Mouse (Mus musculus) ES-Bruce4 (cell line): ENCODE measurements around the gene Nat8f1. TPM values are rescaled to one million over a fixed set of nuclear protein-coding genes. Genes with fewer than 3 reads are reported as not detected.
"Not testable (repeated sequence)": the region's sequence is repeated elsewhere in the genome, so short reads cannot be mapped to it uniquely, and the experiment has no call there.

Experiments
- H3K27ac ChIP-seq: 2 replicates; pipeline ENCODE4 v1.5.1; 2012; ENCODE audit warnings: low read length, inconsistent platforms; ENCODE audit not compliant: insufficient read depth
- H3K27me3 ChIP-seq: 2 replicates; pipeline ENCODE4 v1.6.1; 2012; ENCODE audit warnings: mild to moderate bottlenecking, low read length, inconsistent platforms; ENCODE audit not compliant: control insufficient read depth, poor library complexity, insufficient read depth, severe bottlenecking
- H3K36me3 ChIP-seq: 2 replicates; pipeline ENCODE4 v1.6.1; 2012; ENCODE audit warnings: inconsistent platforms, mild to moderate bottlenecking, low read length, moderate library complexity; ENCODE audit not compliant: control insufficient read depth, poor library complexity, insufficient read depth, severe bottlenecking
- H3K4me1 ChIP-seq: one replicate; pipeline ENCODE4 v1.8.1; 2011; ENCODE audit warnings: low read length; ENCODE audit not compliant: control insufficient read depth, insufficient read depth
- H3K4me3 ChIP-seq: 2 replicates; pipeline ENCODE4 v1.5.1; 2011; ENCODE audit warnings: low read depth, mild to moderate bottlenecking, low read length
- H3K9ac ChIP-seq: 2 replicates; pipeline ENCODE4 v1.6.1; 2012; ENCODE audit warnings: low read depth, mild to moderate bottlenecking, inconsistent platforms; ENCODE audit not compliant: poor library complexity, severe bottlenecking
- H3K9me3 ChIP-seq: replicated peaks from 2 replicates; pipeline ENCODE4 v1.6.1; 2012; ENCODE audit warnings: mild to moderate bottlenecking, low read length, inconsistent platforms; ENCODE audit not compliant: control insufficient read depth, poor library complexity, insufficient read depth, severe bottlenecking
- CTCF ChIP-seq: IDR thresholded peaks from one replicate; pipeline ENCODE4 v1.8.1; 2011; ENCODE audit warnings: low read depth, low read length
- EP300 ChIP-seq: IDR thresholded peaks from 2 replicates; pipeline ENCODE4 v1.6.1; 2011; ENCODE audit warnings: low read depth, low read length; ENCODE audit not compliant: insufficient read depth
- POLR2A ChIP-seq: IDR thresholded peaks from one replicate; pipeline ENCODE4 v1.8.1; 2011; ENCODE audit warnings: low read length; ENCODE audit not compliant: insufficient read depth
- polyA plus RNA-seq: library from polyadenylated mRNA; stranded (reverse); fragments of >200 nt; gene quantifications from 2 replicates; pipeline ENCODE4 v1.2.4, GENCODE M21; 2011; ENCODE audit warnings: low read depth; ENCODE audit not compliant: missing spikeins, insufficient read depth, insufficient read length

Nat8f1 gene
- polyA plus RNA-seq = 1.0 and 1.7 TPM in 2 replicates

DNA sequence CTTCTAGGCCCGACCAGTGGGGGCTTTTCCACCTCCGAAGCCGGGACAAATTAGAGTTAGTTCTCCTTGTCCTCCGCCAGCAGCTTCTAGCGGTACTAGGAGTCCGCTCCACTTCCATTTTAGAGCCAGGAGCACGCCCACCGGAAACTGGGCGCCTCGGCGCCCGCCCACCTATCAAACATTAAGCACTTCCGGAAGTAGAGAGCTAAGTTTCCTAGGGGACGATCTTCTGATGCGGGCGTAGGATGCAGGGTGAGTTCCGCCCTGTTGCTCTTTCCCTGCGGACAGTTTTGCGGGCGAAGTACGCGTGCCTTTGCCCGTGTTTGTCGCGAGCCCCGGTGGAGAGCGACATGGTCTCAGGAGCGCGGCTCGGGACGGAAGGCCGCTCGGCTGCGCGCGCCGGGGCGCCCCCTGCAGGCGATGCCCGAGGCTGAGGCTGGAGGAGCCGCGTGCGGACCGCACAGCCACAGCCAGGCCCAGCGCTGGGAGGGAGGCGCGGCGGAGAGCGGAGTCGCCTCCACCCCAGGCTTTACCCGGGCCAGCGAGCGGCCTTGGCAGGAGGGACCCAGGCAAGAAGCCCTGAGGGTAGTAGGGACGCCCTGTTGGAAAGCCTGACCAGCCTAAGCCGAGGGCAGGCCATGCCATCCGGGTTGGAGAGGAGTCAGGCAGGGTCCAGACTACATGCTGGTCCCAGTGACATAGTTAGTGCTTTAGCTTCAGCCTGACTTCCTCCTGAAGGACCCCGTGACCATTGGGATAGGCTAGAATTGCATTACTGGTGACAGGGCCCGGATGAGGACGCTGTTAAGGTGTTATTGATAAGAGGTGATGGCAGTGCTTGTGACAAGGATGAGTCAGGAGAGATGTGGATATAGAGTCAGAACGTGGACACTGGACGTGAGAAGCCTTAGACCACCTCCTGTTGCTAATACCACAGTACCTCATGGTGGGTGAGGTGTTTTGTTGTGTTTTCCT, at the start of gene Nat8f1:
Gene Nat8f1 (minus strand): TSS at position 149 of the 975 bp plus-strand sequence.
- not testable (repeated sequence) for H3K36me3 ChIP-seq
- H3K4me3 ChIP-seq = peak within 1 kb of the TSS; percentile 90

DNA sequence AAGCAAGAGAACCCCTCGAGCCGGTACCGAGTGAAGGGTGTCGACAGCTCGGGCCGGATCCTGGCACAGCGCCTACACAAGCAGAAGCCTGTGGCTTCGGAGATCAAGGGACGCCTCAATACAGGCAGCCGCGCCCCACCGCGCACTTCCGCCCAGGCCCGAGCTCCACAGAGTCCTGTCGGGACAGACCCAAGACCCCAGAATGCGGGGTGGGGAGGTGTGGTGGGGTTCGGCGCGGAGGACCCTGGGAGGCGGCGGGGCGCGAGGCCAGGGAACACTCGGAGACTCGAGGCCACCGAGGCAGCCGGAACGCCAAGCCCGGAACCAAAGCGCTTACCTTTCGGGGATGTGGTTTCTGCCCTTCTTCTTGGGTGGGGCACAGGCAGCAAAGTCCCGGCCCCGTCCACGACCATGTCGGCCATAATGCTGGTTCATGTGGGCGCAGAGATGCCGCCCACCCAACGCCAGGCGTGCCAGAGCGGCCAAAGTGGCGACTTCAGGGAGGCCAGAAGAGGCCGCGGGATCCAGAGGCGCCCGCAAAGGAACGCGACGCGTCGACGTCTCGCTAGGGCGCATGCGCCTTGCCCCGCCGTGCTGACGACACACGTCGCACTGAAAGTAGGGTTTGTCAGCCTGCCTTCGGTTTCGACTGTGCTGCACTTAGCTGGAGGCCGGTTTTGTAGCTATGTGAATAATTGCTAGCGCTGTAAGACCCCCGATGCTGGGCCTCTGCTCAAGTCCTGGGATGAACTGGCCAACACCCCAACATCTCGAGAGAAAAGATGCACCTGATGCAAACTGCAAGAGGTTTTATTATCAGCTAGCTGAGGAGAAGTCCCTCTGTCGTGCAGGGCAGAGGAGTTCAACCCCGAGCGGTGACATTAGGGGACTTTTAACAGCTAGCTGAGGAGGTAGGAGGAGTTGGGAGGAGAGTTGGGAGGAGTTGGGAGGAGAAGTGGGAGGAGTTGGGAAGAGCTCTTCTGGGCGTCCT, 45.9 kb upstream of the Nat8f1 start, which contains the start of gene Dusp11:
Gene Dusp11 (minus strand): TSS at position 567 of the 991 bp plus-strand sequence.
- H3K4me3 ChIP-seq = peak within 1 kb of the TSS; percentile 80
- H3K4me1 ChIP-seq = peaks cover 4% of the 10 kb centered on the region
- H3K9me3 ChIP-seq = no peaks in the 10 kb centered on the region
- H3K27ac ChIP-seq = peak within 1 kb of the TSS; percentile 78
- no peaks in the 10 kb centered on the region for H3K27me3 ChIP-seq
- peaks cover 7% of the 10 kb centered on the region; the same call in 1 of the 2 replicates for H3K36me3 ChIP-seq
- TF ChIP-seq POLR2A = peak; percentile 47
- TF ChIP-seq CTCF = no peak
- peak within 1 kb of the TSS; percentile 62 for H3K9ac ChIP-seq

More for the DNA sequence above, at the start of gene Nat8f1:
- H3K4me1 ChIP-seq, H3K27ac ChIP-seq, H3K27me3 ChIP-seq, H3K9me3 ChIP-seq: not testable (repeated sequence)
- H3K9ac ChIP-seq = peak within 1 kb of the TSS; percentile 52

- H3K4me1 ChIP-seq = no peaks in the 10 kb centered on the region
- no peak overlapping the region for H3K27ac ChIP-seq
- peaks cover 30% of the 10 kb centered on the region for H3K36me3 ChIP-seq
- H3K9me3 ChIP-seq = no peaks in the 10 kb centered on the region
- TF ChIP-seq POLR2A (no peak), CTCF (no peak), EP300 (no peak)
- H3K27me3 ChIP-seq = no peaks in the 10 kb centered on the region
- H3K4me3 ChIP-seq = no peak overlapping the region
- H3K9ac ChIP-seq = no peak overlapping the region
Observed at GRCm38 (mm10) chr6:85957581-85957980, 42.1 kb upstream of the Nat8f1 start.

DNA sequence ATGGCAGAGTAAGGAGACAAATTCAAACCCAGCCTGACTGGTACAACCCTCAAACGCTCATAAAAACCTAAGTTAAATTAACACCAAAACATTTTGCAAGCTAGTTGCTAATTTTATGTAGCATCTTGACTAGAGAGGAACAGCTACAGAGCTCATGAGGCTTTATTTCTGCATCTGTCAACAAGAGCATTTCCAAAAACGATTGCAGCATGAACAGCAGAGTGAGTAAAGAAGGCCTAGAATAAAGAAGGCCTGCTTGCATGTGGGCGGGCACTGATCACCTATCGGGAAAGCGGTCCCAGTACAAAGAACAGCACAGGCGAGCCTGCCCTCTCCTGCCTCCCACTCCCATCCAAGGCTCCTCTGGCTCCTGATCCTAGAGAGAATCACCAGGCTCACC, 33.1 kb upstream of the Nat8f1 start:
- Histone ChIP-seq H3K27me3 (no peaks in the 10 kb centered on the region), H3K27ac (no peak overlapping the region), H3K4me1 (no peaks in the 10 kb centered on the region), H3K4me3 (no peak overlapping the region), H3K9ac (no peak overlapping the region), H3K9me3 (no peaks in the 10 kb centered on the region), H3K36me3 (peaks cover 58% of the 10 kb centered on the region)
- TF ChIP-seq CTCF (no peak), POLR2A (no peak), EP300 (no peak)

DNA sequence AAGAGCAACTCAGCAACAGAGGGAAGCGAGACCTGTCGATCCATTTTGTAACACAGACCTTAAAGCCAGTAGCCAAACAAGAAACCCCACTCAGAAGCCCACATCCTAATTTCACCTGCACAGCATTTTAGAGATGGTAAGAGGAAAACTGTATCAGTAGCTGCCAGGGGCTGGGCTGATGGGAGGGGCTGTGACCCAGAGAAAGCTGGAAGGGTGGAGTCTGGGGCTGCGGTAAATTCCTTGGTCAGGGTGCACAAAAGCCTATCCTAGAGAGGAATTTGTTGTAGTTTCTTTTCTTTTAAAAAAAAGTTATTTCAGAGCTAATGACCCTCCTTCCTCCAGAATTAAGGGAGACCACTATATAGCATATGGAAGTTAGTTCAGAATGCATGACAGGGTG, 27.0 kb upstream of the Nat8f1 start:
- TF ChIP-seq EP300 = no peak
- TF ChIP-seq POLR2A = no peak
- no peak for TF ChIP-seq CTCF

More for the DNA sequence above, 27.0 kb upstream of the Nat8f1 start:
- Histone ChIP-seq H3K4me3 (no peak overlapping the region), H3K36me3 (peaks cover 30% of the 10 kb centered on the region), H3K27me3 (no peaks in the 10 kb centered on the region), H3K4me1 (no peaks in the 10 kb centered on the region), H3K9ac (no peak overlapping the region), H3K9me3 (no peaks in the 10 kb centered on the region), H3K27ac (no peak overlapping the region)
